Mouse (Mus musculus) adrenal gland, postnatal 10 days (tissue): Measurements from ENCODE around the gene Susd6. TPM values are rescaled to one million over a fixed set of nuclear protein-coding genes. Genes with fewer than 3 reads are reported as not detected.
"Not testable (repeated sequence)": the region's sequence is repeated elsewhere in the genome, so short reads cannot be mapped to it uniquely, and the experiment has no call there.

Experiments used
- DNase-seq: peaks from one replicate; pipeline ENCODE4 v3.0.0; 2021; ENCODE audit warnings: mixed read lengths
- total RNA-seq, 2 experiments: library from RNA; stranded (reverse); gene quantifications; 2 replicates each; pipeline ENCODE4 v1.2.3; 2021

Susd6 gene
- total RNA-seq, 2 experiments from 2014 or later: 41.7 to 42.1 TPM

DNA sequence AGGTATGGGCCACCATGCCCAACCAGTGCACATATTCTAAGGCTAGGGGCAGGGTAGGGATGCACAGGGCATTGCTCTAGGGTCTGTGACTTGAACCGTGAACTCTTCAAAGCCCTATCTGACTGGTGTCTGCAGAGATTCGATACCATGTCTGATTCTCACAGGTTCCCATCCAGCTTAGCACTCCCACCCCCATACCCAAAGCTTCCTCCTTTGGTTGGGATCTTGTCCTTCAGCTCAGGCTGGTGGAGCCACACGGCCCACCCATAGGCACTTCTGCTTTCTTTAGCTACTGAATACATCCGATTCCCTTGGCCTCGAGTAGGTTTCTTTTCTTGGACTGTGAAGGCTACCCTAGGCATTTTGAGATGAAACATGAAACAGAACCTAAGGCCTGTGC is 5.3 kb upstream of the Susd6 start:
- DNase-seq: no peak

DNA sequence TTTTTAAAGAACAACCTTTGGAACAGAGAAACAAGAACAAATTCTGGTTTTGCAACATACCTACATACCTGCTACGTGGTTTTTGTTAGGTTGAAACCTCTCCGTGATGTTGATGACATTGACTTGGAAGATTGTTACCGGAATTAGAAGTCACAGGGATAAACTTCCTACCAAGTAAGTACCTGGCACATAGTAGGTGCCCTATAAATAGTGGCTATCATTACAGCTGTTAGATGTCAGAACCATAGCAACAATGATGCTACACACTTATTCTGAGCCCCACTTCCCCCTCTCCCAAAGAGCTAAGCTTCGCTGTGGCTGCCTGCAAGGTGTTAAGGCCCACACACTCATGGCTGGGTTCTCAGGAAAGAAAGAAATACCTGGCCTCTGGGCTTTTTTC is 4.7 kb upstream of the Susd6 start:
- no peak for DNase-seq

DNA sequence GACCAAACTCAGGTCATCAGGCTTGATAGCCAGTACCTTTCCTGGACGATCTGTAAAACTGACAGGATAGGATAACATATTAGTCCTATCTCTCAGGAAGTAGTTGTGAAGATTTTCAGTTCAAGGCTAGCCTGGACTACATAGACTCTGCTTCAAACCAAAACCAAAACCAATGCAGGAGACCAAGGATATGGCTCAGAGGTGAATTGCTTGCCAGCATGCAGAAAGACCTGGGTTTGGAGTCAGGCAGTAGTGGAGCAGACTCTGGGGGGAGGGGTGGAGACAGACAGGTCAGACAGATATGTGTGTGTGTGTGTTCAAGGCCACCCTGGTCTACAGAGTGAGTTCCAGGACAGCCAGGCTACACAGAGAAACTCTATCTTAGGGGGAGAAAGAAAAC is 3.7 kb upstream of the Susd6 start:
- no peak for DNase-seq

DNA sequence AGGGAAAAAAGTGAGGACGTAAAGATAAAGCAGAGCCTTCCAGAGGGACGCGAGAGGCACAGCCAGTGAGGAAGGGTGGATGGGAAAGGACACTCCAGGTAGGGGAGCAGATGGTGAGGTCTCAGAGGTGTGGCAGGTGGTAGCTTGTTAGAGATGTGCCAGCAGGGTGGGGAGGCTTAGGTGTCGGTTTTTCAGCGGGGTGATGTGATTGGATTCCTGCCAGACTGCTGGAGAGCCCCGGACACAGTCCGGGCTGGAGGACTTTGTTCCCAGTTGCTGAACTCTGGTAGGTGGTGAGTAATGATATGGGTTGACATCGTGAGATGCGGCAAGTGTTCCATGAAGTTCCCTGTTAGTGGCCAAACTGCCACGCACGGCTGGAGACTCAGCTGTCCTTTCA is 2.7 kb upstream of the Susd6 start:
- DNase-seq: no peak

DNA sequence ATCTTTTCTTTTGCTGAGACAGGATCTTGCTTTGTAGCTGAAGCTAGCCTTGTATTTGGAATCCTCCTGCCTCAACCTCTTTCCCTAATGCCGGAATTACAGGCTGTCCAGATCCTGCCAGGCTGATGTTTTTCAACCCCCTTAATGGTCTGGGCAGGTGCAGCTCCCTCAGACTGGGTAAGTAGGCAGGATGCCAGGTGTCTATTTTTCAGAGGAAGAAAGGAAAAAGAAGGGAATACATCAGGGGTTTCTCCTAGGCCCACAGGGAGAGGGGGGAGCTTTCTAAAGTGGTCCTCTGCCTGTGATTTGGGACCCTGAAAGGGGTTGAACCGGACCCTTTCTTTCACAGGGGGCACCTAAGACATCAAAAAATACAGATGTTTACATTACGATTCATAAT is 2.1 kb upstream of the Susd6 start:
- DNase-seq: no peak

DNA sequence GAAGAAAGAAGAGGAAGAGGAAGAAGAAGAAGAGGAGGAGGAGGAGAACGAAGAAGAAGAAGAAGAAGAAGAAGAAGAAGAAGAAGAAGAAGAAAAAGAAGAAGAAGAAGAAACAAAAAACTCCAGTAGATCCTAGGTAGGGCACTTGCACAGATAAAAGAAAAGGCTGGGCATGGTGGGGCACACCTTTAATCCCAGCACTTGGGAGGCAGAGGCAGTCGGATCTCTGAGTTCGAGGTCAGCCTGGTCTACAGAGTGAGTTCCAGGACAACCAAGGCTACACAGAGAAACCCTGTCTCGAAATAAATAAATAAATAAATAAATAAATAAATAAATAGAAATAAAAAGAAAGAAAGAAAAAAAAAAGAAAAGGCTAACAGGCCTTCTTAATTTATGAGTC is 1.0 kb upstream of the Susd6 start:
- DNase-seq: not testable (repeated sequence)

DNA sequence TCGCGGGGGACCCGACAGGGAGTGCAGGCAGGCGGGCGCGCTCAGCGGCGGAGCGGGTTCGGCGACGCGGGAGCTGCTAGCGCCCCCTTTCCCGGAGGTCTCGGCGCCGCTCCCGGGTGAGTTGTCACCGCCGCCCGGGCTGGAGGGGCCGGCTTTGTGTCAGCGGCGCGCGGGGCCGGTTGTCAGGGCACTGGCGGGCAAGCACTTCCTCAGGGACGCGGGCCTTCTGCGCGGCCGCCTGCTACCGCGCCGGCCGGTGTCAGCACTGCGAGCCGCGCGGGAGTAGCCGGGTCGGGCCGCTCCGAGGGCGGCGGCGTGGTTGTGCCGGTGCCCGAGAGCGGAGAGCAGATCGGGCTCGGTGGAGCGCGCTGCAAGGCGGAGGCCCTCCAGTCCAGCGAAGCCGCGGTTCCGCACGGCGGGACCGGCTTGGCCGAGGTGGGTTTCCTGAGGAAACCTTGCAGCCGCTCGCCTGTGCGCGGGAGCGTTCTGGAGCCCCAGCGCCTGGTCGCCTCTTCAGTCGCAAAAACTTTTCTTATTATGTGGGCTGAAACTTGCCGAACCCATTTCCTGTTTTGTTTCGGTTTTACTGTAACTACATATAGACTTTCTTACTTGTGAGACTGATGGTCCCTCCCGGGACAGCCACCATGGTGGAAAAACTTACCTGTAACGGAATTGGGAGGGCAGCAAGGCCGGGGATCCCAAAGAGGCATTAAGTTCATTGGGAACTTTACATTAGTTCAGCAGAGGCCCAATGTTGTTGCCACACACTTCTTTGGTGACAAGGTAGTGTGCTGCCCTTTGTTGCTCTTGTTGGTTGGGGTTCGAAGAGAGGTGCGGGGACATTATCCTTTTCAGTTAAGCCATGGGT is 625 bp downstream of the Susd6 start:
- DNase-seq: no peak

DNA sequence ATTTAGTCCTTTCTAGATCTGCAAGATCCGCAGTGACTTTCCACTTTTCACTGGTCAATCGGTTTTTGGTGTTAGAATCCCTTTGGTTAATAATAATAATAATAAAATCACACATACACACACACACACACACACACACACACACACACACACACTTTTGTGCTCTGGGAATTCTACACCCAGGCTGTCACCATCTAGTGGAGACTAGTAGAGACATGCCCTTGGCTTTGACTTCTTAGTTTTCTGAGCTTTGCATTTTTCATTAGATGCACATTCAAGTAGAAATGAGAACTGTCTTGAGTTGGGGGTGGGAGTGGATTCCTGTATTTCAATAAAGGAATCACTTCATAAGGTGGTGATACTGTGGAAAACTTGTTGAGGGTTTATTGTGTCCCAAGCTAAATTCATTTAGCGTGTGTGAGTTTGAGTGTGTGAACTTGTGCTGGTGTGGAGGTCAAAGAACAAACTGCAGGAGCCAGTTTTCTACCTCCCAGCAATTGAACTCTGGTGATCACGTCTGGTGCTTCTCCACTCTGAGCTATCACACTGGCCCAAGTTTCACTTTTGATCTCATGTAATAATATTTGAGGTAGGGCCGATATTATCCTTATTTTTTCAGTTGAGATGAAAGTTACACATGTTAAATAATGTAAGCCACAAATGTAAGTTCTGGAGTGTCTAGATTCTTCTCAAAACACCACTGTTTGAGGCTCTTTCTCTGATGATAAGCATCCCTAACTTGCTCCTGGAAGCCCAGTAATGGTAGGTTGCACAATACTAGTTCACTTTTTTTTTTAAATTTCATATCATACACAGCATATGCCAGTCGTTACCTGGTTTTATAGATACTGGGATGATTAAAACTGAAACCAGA is 1.5 kb downstream of the Susd6 start:
- peak; percentile 43 for DNase-seq

DNA sequence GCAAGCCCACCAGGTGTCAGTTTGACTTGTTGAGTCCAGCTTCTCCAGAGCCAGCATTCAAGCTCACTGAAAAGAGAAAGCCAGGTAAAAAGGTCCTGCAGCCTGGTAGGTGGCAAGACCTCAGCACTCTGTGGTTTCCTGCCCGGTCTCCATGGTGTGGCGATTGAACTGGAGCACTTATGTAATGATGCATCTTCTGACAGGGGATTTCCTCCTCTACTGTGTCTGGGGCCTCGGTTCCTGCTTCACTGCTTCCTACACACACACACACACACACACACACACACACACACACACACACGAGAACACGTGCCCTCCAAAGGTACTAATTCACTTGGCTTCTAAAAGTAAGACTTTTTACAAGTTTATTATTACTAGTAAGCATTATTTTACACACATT is 2.6 kb downstream of the Susd6 start:
- peak; percentile 35 for DNase-seq

DNA sequence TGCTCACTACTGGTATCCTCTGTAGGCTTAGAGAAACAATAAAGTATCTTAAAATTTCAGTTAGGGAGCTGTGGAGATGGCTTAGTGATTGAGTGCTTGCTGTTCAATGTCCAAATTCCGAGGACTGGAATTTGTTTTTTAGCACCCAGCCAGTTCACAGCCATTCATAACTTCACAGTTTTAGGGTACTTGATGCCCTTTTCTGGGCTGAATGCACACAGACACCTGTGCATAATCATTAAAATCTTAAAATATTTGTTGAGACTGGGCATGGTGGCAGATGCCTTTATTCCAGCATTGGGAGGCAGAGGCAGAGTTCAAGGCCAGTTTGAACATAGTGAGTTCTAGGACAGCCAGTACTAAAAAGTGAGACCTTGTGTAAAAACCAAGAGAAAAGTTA is 3.2 kb downstream of the Susd6 start:
- no peak for DNase-seq

DNA sequence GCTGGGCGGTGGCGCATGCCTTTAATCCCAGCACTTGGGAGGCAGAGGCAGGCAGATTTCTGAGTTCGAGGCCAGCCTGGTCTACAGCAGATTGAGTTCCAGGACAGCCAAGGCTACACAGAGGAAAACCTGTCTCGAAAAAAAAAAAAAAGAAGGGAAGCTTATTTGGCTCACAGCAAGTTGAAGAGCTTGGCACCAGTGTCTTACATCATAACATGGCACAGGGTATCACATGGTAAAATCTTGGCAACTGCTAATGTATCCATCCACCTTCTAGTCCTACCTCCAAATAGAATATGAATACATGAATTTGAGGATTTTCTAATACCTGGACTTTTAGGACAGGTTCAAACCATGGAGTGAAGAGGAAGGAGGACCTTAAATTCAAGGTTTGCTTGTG is 4.2 kb downstream of the Susd6 start:
- no peak for DNase-seq

DNA sequence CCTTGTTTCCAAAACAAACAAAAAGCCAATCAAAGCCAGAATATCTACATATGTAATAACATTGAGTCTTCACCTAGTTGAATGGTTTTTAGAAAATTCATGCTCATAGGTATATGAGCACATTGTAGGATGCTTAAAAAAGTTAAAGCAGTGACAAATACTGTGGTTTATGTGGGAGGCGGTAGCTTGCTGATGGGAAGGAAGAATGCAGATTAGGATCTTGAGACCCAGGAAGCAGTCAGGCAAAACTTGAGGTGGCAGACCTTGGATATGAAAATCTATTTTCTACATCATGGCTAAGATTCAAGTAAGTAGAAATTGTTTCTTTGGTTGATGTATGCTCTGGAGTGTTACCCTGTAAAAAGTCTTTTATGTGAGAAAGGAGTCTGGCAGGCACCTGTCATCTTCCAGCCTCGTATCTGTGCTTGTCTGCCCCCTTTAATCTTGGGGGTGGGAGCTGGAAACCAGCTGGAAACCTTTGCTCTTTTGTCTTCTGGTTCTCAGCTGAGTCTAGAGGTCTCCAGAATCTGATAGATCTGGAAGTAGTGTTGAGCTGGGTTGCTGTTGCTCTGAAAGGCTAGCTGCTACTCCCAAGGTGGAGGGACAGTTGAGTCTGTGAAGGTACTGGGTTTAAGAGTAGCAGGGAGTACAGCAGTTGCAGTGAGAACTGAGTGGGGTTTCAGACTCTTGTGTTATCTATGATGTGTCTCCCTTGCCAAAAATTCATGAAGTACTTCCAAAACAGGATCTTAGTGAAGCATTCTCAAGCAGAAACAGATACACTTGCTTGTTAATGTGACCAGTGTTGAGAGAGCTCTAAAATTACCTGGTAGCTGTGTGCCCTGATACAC is 4.8 kb downstream of the Susd6 start:
- DNase-seq: no peak

DNA sequence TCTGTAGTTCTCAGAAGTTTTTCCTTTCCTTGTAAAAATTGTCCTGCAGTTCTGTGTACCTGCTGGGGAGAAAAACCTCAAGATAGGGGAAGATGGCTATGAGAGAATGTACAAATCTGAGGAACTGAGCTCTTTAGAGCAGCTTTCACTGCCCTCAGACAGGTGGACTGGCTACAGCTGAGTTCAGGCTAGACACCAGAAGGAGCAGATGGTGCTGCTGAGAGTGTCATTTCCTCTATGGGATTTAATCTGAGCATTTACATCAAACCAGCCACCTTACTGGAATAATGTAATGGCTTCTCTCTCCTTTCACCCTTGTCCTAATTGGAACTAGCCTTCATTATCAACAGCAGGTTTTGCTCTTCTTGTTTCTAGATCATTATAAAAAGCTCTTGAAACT is 8.0 kb downstream of the Susd6 start:
- no peak for DNase-seq

DNA sequence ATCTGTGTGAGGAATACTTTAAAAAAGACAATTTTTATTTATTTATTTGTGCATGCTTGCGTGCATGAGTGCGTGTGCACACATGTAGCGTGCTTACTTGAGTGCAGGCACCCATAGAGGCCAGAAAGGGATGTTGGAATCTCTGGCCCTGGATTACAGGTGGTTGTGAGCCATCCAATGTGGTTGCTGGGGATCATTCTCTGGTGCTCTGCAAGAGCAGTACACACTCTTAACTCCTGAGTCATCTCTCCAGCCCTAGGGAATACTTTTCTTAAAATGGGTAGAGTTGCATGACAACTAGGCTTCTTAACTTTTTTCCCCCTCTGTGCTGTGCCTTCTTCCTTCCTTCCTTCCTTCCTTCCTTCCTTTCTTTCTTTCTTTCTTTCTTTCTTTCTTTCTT is 9.8 kb downstream of the Susd6 start:
- no peak for DNase-seq

DNA sequence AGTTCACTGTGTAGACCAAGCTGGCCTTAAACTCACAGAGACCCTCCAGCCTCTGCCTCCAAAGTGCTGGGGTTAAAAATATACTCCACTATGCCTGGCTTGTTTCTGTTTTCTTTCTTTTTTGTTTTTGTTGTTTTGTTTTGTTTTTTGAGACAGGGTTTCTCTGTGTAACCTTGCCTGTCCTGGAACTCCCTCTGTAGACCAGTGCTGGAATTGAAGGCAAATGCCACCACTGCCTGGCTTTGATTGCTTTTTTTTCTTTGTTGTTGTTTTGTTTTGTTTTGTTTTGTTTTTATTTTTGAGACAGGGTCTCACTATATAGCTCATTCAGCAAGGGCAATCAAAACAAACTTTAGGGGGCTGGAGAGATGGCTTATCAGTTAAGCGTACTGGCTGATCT is 11.1 kb downstream of the Susd6 start:
- DNase-seq: no peak

DNA sequence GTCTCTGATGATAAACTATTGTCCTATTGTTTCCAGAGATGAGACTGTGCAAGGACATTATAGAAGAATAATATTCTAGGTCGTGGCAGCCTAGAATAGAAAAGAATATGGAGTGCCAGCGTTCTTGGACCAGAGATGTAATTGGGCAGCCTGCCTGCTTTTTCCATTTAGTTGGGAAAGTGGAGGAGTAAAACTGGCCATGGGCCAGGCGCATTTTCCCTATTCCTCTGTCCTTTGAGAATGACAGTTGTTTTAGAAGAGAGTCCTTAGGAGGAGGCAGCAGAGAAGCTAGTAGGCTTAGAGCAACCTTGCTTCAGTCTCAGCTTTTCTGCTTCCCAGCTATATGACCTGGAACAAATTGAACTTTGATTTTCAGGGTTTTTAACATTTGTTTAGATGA is 13.6 kb downstream of the Susd6 start:
- peak; percentile 79 for DNase-seq

DNA sequence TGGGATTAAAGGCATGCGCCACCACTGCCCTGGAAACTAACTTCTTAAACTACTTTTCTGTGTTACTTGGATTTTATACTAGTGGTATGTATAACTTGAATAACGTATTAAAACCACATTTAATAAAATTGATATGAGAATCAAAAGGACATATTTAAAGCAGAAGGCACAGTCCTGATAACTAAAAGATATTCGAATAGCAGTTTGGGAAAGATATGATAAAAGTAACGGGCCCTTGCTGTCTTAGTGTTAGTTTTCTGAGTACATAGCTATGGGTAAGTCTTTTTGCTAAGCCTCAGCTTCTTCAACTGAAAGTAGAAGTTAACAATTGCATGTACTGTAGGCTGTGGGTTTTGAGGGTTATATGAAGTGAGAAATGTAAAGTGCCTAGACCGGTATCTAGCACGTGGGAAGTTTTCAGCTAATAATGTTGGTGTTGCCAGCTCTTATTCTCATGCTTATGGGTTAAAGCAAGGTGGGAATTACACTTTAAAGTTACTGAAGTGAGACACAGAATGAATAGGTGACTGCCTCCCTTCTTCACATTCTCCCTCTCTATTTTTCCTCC is 14.6 kb downstream of the Susd6 start:
- no peak for DNase-seq

DNA sequence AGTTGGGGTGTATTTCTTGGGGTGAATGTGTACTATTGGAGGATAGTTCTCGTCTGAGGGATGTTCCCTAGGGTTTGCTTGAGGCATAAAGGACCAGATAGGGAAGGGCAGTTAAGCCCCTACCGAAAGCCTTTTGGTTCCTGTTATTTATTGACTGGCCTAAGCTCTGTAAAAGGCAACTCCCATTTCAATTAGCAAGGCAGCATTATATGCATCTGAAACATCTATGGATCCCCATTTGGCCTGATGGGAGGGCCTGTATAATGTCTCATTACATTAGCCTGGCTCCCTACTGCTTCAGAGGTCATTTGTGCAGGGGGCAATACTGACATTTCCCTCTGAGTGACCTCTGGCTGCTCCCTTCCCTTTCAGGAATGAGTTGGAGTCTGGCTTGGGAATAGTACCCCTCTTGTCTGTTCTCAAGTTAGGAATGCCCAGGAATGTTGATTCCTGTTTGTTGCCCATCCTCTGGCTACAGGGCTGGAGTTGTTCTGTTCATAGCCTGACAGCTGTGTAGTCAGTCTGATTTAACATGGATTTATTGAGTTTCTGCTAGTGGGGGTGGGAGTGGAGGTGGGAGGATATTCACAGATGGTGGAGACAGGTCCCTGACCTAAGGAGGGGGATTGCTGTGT is 17.3 kb downstream of the Susd6 start:
- no peak for DNase-seq

DNA sequence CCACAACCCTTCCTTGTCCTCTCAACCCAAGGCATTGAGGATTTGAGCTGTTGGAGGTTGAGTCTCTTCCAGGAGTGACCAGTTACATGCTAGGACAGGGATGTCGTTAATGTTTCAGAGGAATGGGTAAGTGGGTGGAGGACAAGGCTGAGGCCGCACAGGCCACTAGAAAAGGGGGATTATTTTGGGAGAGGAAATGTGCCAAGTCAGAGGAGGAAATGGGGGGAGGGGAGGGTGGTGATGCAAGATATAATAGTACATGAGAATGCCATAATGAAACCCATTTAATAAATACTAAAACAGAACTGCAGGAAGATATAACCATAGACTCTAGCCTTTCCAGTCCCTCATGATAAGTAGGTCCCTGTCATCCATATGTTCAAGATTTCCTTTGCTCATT is 19.7 kb downstream of the Susd6 start:
- no peak for DNase-seq

DNA sequence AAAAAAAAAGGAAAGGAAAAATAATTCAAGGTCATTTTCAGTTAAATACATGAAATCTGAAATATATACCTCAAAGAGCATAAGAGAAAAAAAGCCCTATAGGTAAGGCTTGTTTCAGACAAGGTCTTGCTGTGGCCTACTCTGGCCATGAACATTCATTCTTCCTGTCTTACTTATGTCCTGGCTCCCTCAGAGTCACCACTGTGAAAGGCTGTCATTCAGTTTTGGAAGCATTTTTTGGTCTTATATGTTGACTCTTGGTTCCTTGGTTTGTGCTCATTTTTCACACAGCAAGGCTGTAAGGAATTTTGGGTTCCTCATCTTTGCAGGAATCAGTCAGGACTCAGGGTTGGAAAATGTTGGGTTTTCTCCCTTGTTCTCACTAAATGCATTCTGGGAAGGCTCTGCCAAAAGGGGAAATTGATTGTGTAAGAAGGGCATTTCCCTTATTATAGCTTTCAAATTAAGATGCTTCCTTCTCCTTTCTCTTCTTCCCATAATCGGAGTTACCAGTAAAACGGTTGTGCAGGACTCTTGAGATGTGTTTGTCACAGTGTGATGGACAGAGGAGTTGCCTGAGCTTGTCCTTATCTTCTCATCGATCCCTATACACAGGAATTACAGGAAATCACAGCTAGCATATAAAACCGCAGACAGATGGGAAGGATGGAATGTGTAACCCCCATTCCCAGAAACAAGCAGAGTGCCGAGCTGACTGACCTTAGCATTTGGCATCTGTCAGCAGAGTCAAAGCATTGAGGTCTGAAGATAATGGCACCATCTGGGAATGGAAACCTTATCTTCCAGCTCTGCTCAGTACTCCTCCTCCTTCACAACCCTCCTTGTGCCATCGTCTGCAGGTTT is 21.6 kb downstream of the Susd6 start:
- no peak for DNase-seq

DNA sequence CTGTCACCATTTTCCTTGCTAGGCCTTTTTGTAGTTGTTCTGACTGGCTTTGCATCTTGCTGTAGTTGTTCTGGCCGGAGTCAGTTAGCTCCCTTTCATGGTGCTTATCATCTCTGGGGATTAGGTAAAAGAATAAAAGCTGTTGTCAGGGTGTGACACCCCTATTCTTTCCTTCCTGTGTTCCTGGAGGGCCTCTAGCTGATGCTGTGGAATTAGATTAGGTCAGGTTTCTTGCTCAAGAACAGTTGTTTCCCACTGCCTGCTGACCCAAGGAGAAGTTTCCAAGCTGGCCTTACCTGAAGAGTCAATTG is 22.2 kb downstream of the Susd6 start:
- DNase-seq: no peak
